Mouse (Mus musculus) lung, postnatal 0 days (tissue): ENCODE measurements around the gene Mgmt.

Experiments used
- CTCF ChIP-seq: IDR thresholded peaks from 2 replicates; pipeline ENCODE4 v1.5.1; 2016; ENCODE audit warnings: antibody characterized with exemption, mild to moderate bottlenecking
- EP300 ChIP-seq: IDR thresholded peaks from 2 replicates; pipeline ENCODE4 v1.6.1; 2016; ENCODE audit warnings: antibody characterized with exemption, mild to moderate bottlenecking, control low read depth

GRCm38 (mm10) chr7:137040646-137041045, 146.2 kb downstream of the Mgmt start:
- TF ChIP-seq EP300 = no peak
- no peak for TF ChIP-seq CTCF
